Mouse (Mus musculus) heart, postnatal 0 days (tissue): Measurements from ENCODE around the gene Hspa12a. TPM values are rescaled to one million over a fixed set of nuclear protein-coding genes. Genes with fewer than 3 reads are reported as not detected.

Experiments used
- ATAC-seq: fragments of 200-750 bp; cut with Nextera tagmentation; 2 replicates; pipeline ENCODE4 v1.8.0; 2017; ENCODE audit warnings: low read depth, moderate number of reproducible peaks, moderate library complexity; ENCODE audit not compliant: insufficient read depth
- DNase-seq: peaks from one replicate; pipeline ENCODE4 v3.0.0-alpha.2; 2016; ENCODE audit warnings: low spot score
- H3K27ac ChIP-seq: fragments of 300-500 bp; sonication (generic); 2 replicates; pipeline ENCODE4 v1.5.1; 2014; ENCODE audit warnings: low read depth, mild to moderate bottlenecking
- H3K27me3 ChIP-seq: fragments of 300-500 bp; sonication (generic); 2 replicates; pipeline ENCODE4 v1.6.1; 2014; ENCODE audit warnings: low read length, mixed read lengths; ENCODE audit not compliant: control insufficient read depth, insufficient read depth
- H3K36me3 ChIP-seq: fragments of 300-500 bp; sonication (generic); replicated peaks from 2 replicates; pipeline ENCODE4 v1.6.1; 2014; ENCODE audit warnings: low read length, mixed read lengths; ENCODE audit not compliant: control insufficient read depth, insufficient read depth
- H3K4me1 ChIP-seq: fragments of 300-500 bp; sonication (generic); 2 replicates; pipeline ENCODE4 v1.6.1; 2014; ENCODE audit warnings: antibody characterized with exemption; ENCODE audit not compliant: control insufficient read depth, insufficient read depth
- H3K4me2 ChIP-seq: fragments of 300-500 bp; sonication (generic); 2 replicates; pipeline ENCODE4 v1.6.1; 2014; ENCODE audit warnings: low read depth, mild to moderate bottlenecking, low read length, moderate library complexity
- H3K4me3 ChIP-seq: fragments of 300-500 bp; sonication (generic); 2 replicates; pipeline ENCODE4 v1.5.1; 2014; ENCODE audit warnings: low read depth, low read length
- H3K9ac ChIP-seq: fragments of 300-500 bp; sonication (generic); replicated peaks from 2 replicates; pipeline ENCODE4 v1.6.1; 2014; ENCODE audit warnings: low read depth, low read length, mixed read lengths
- H3K9me3 ChIP-seq: fragments of 300-500 bp; sonication (generic); replicated peaks from 2 replicates; pipeline ENCODE4 v1.6.1; 2016; ENCODE audit warnings: low read length; ENCODE audit not compliant: control insufficient read depth
- CTCF ChIP-seq: IDR thresholded peaks from 2 replicates; pipeline ENCODE4 v1.5.1; 2016; ENCODE audit warnings: antibody characterized with exemption, control low read depth, low read depth
- EP300 ChIP-seq: IDR thresholded peaks from 2 replicates; pipeline ENCODE4 v1.6.1; 2016; ENCODE audit warnings: antibody characterized with exemption, low read depth
- WGBS: fragments of 180-500 bp; shearing (Covaris S2); extraction: QIAGEN DNeasy Blood & Tissue Kit; methylation state at CpG from one replicate; pipeline ENCODE4 v1.1.7; 2014; 5-methylcytosine and 5-hydroxymethylcytosine counted together
- polyA plus RNA-seq: library from polyadenylated mRNA; unstranded; fragments of >200 nt; fragmentation: Nextera tagmentation; extraction: Ambion mirVana; gene quantifications from 2 replicates; pipeline ENCODE4 v1.2.1, GENCODE M21; 2015
- total RNA-seq: library from RNA; depleted of rRNA; stranded (reverse); fragments of >200 nt; gene quantifications from 2 replicates; pipeline ENCODE4 v1.2.3, GENCODE M21; 2014; ENCODE audit warnings: low replicate concordance

The Hspa12a gene
- total and polyA plus RNA-seq, 2 experiments from 2014 or later: 13.2 to 39.2 TPM

DNA sequence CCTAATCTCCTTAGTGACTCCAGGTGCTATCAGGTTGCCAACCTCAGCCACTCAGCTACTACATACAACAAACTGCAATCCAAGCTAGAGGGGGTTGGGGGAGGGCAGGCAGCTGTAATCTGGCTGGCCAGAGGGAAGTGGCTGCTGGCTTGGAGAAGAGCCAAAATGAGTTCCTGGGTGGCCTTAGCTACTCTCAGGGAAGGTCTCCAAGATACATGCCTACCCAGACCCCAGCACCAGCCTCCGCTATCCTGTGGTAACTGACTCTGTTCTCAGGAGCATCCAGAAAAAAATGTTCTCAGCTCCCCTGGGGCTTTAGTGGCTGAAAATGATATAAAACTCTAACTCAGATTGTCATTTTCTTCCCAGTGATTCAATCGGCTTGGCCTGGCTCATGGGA lies 64.9 kb downstream of the Hspa12a start:
- Histone ChIP-seq H3K4me2 (no peak overlapping the region), H3K27ac (no peak overlapping the region), H3K9ac (no peak overlapping the region), H3K36me3 (no peaks in the 10 kb centered on the region), H3K9me3 (no peaks in the 10 kb centered on the region), H3K4me1 (peaks cover 26% of the 10 kb centered on the region), H3K27me3 (no peaks in the 10 kb centered on the region), H3K4me3 (no peak overlapping the region)
- TF ChIP-seq EP300: no peak
- TF ChIP-seq CTCF: no peak
- 59% methylated on average over 2 of the region's 2 CpGs for WGBS
- peak; percentile 54 for DNase-seq
- ATAC-seq: no peak

DNA sequence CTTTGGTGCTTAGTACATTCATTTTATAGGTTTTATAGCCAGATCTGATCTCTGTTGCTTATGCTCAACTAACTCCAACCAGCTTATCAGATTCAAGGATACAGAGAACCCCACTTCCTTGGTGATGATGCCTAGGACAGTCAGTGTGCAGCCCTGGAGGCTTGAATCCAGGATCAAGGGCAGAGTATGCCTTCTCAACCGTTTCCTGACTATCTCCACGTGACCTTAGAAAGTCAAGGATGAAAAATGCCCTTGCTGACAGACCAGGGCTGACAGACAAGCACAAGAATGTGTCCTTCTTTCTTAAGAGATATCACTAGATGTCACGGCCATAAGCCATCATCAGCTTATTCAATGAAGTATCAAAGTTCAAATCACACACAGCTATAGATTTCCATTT lies 69.9 kb downstream of the Hspa12a start:
- DNase-seq: no peak
- no peak overlapping the region for H3K27ac ChIP-seq
- H3K27me3 ChIP-seq: no peaks in the 10 kb centered on the region
- no peak overlapping the region for H3K4me3 ChIP-seq
- 62% methylated on average over 3 of the region's 3 CpGs for WGBS
- no peaks in the 10 kb centered on the region for H3K36me3 ChIP-seq
- H3K4me2 ChIP-seq: no peak overlapping the region
- H3K4me1 ChIP-seq: peaks cover 8% of the 10 kb centered on the region
- ATAC-seq: no peak
- TF ChIP-seq EP300 (no peak), CTCF (no peak)
- H3K9ac ChIP-seq: no peak overlapping the region
- no peaks in the 10 kb centered on the region for H3K9me3 ChIP-seq

DNA sequence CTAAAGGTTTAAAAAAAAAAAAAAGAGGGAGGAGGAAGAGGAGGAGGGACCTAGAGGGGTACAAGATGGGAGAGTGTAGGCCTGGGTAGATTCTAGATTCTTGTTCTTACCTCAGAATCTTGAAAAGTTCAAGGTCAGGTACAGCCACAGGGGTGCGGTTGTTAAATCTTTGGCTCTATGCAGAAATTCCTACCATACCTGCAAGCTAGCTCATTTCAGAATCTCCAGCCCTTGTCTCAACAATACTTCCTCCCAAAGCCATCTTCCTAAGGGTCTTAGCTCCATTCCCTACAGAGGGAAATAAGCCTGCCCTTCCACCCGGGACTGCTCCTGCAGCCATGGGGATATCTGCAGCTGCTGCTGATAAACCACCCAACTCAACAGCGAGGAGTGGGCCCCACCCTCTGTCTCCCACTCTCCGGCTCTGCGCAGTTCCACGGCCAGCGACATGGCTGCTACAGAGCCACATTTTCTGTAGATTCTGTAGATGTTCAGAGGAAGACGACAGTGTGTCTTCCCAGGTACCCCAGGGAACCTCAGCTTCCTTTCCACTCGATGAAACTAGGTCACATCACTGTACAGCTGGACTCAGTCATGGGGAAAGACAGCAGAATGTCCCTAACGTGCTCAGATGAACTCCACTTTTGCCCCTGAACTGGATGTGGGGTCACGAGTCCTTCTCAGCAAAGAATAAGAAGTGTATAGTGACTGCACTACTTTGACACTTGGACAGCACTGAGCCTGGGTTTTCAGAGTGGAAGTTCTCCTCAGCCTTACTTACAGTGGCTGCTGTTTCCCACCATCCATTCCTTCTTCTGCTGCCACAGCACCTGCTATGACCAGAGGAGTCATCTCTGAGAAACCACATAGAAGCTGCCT lies 70.8 kb downstream of the Hspa12a start:
- DNase-seq (no peak), ATAC-seq (no peak)
- H3K4me1 ChIP-seq: no peaks in the 10 kb centered on the region
- no peaks in the 10 kb centered on the region for H3K27me3 ChIP-seq
- H3K9ac ChIP-seq: no peak overlapping the region
- no peak overlapping the region for H3K4me3 ChIP-seq
- no peak for TF ChIP-seq EP300
- no peak for TF ChIP-seq CTCF
- H3K36me3 ChIP-seq: no peaks in the 10 kb centered on the region
- H3K27ac ChIP-seq: no peak overlapping the region
- H3K4me2 ChIP-seq: no peak overlapping the region
- no peaks in the 10 kb centered on the region for H3K9me3 ChIP-seq
- 55% methylated on average over 11 of the region's 11 CpGs for WGBS

DNA sequence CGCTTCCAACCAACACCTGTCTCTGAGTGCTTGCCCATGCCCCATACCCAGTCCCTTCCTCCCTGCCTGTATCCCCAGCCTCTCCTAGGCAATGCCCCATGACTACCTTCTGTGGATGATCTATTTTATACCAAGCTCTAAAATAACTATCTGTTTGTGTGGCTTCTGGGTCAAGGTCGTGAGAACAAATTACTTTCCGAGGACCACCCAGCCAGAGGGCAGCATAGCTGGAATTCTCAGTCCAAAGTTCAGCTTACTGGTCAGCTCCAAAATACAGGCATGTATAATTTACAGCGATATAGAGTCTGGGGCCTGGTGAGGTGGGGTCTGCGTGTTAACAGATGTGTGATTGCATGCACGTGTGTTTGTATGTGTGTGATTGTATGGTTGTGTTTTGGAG lies 71.6 kb downstream of the Hspa12a start:
- Histone ChIP-seq H3K27me3 (no peaks in the 10 kb centered on the region), H3K36me3 (no peaks in the 10 kb centered on the region), H3K27ac (no peak overlapping the region), H3K9me3 (no peaks in the 10 kb centered on the region), H3K4me2 (no peak overlapping the region), H3K9ac (no peak overlapping the region), H3K4me3 (no peak overlapping the region), H3K4me1 (no peaks in the 10 kb centered on the region)
- 71% methylated on average over 6 of the region's 6 CpGs for WGBS
- no peak for ATAC-seq
- DNase-seq: no peak
- no peak for TF ChIP-seq EP300
- TF ChIP-seq CTCF: no peak

DNA sequence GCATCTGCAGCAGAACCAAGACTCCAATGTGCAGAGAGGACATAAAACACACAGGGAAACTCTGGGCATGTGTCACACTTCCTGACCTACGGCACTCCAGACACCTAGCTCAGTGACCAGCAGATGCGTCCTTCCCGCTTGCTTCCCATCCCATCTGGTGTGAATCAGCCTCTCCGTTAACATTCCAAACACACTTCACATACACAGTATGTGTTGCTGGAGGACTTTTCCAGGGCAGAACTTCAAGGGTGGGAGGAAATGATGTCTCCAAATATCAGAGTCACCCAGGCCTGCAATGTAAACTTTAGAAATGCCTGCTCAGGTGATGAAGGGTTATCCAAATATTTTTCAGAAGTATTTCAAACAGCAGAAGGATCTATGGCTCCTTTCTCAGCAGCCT lies 76.8 kb downstream of the Hspa12a start:
- Histone ChIP-seq H3K4me2 (no peak overlapping the region), H3K9me3 (no peaks in the 10 kb centered on the region), H3K27me3 (0 out of 2 replicates have a peak, but pooled peaks cover 3% of the 10 kb centered on the region), H3K27ac (no peak overlapping the region), H3K9ac (no peak overlapping the region), H3K36me3 (no peaks in the 10 kb centered on the region), H3K4me1 (no peaks in the 10 kb centered on the region), H3K4me3 (no peak overlapping the region)
- ATAC-seq (no peak), DNase-seq (no peak)
- 54% methylated on average over 4 of the region's 4 CpGs for WGBS
- TF ChIP-seq EP300 (no peak), CTCF (no peak)
